Mouse (Mus musculus): ENCODE results near the gene Tlx3.

Tlx3 gene

DNA sequence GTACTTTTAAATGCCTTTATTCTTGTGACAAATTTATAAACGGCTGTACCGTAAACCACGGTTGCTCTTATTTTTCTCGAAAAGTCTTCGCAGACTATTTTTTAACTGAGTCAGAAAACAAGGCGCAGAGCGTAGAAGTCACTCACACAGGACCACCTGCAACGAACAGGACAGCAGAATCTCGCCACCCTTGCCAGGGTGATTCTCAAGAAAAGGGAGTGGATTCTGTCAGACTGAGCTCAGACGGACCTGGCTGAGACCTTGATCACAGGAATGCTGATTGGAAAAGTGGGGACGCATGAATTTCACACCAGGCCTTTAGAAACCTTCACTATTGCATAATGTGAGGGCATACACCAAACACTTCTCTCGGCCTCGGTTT, 6.3 kb downstream of the Tlx3 start:
- DNase-seq, result no peak

DNA sequence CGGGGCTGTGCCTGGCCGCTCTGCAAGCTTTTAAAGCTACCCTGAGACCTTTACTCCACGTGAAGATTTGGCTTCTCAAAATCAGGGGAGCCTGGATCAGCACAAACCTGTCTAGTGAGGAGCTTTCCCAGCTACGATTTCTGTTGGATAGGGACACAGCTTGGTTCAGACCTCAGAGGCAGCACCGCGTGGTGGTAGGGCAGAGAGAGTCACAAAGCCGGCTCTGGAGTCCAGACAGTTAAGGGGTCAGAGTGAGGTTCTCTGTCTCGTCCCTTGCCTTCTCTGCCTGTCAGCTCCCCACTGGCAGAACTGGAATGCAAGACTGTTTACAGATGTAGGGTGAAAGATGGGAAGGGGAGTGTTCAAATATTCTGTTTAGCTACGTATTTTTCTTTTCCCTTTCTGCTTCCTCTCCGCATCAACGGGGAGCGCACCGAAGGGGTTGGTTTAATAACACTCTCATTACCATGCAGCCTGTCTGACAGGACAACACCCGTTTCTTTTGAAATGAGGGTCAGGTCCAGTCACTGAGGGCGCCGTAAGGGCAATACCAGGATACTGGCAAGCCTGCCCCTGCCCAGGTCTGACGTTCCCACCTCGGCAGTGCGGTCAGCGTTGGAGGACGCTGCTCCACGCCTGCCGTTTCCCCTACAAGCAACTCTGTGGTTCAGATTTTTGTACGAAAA, 6.8 kb downstream of the Tlx3 start:
- DNase-seq, result no peak

DNA sequence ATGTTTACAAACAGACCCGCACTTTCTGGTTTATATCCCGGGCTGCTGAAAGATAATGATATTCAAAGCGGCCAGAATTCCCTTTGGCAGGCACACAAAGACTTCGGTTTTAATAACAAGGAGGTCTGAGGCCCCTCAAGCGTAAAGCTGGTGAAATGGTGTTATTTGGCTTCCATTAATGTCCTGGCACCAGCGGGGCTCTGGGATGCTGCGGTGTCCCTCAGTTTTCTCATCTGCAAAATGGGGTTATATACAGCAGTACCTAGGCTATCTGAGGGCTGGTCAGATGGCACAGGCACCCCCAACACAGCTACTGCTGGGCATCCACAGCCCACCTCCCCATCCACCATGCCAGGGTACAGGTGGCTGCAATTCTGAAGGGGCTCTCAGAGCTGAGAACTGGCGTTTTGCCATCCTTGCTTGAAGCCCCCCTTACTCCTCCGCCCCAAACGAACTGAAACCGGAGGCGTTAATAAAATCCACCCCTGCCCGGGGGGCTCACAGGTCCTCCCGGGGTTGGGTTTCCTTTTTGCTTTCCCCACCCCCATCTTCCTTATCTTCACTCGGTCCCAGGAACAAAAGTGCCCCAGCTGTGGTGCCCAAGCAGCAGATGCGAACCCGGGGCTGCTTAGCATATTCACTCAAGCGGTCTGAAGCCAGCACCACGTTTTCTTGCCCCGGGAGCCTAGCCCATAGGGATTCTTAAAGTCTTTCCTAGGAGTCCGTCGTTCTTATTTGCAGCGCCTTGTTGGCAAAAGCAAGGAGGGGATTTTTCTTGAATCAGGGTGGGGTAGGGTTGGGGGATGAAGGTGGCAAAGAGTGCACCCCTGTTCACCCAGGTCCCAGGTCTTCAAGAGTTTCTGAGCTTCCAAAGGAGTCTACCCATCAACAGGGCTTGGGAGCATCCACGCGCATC, 7.6 kb downstream of the Tlx3 start:
- no peak for DNase-seq

DNA sequence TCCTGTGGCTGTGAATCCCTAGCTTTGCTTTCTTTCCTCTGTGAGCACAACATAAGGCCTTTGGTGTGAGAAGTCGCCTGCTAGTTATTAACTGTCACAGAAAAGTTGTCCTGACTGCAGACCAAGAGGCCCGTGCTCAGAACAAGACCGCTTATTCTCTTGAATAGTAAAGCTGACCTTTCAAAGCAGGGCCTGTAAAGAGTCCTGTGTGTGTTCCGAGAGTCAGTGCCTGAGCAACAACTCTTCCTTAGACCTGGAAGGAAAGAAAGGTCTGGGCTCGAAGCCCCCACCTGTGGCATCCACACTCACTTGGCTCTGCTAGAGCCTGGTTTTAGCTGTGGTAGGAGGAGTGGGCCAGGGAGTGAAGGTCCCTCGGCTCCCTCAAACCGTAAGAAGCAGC, 8.3 kb downstream of the Tlx3 start:
- no peak for DNase-seq

DNA sequence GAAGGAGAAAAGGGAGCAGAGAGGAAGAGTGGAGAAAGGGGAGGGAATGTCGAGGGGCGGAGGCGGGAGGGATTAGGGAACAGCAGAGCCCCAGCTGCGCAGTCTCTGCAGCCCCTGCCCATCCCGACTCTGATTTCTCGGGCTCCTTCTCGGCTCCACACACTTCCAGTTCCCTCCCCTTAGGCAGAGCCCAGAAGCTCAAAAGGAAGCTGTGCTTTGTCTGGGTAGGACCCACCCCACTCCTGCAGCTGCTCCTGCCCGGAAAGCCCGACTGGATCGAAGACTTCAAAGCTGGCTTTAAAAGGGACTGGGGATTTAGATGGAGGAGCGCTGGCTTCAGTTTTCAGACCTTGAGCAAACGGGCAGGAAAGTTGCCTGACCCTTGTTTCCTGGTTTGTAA, 9.7 kb downstream of the Tlx3 start:
- no peak for DNase-seq

DNA sequence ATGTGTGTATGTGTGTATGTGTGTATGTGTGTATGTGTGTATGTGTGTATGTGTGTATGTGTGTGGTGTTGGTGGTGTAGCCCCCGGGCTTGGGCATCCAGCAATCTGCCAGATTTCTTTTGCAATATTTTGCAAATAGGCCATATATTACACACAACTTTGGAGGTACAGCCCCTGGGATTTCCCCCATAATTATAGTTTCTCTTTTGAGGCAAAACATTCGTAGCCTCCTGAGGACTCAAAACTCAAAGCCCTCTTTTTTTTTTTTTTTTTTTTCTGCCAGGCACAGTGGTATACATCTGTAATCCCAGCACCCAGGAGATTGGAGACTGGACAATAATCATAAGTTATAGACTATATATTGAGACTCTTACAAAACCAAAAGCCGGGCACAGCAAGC, 21.6 kb downstream of the Tlx3 start:
- DNase-seq, result no peak

DNA sequence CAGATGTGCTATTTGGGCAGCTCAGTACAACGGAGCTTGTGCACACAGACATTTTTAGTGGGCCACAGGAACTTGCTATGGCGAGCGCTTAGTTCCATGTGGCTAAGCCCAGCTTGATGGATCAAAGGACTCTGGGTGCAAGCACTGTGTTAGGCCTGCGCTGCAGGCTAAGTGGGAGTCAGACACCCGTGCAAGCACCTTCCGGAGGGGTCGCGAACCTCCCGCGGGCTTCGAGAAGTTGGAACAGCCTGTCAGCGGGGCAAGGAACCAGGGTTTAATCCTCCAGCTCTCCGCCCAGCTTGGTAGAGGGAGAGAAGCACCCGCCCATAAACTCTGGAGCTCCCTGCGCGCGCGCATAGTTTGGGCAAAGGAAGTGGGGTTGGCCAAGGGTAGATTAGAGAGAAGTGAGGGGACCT, 22.7 kb downstream of the Tlx3 start:
- no peak for DNase-seq

DNA sequence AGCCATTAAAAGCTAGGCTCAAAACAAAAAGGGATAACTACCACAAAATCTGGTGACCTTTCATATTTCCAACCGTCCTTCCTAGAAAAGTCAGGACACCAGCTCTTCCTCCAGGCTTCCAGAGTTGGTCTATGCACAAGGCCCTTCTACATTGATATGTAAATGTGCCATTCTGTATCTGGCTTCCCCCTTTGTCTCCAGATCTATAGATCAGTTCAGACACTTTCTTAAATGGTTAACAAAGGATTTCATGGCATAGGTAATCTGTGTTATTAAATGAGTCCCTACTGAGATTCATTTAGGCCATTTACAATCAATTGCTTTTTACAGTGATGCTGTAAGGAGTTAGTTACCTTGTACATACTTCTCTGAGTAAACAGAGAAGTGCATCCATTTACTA, 23.6 kb downstream of the Tlx3 start:
- no peak for DNase-seq

DNA sequence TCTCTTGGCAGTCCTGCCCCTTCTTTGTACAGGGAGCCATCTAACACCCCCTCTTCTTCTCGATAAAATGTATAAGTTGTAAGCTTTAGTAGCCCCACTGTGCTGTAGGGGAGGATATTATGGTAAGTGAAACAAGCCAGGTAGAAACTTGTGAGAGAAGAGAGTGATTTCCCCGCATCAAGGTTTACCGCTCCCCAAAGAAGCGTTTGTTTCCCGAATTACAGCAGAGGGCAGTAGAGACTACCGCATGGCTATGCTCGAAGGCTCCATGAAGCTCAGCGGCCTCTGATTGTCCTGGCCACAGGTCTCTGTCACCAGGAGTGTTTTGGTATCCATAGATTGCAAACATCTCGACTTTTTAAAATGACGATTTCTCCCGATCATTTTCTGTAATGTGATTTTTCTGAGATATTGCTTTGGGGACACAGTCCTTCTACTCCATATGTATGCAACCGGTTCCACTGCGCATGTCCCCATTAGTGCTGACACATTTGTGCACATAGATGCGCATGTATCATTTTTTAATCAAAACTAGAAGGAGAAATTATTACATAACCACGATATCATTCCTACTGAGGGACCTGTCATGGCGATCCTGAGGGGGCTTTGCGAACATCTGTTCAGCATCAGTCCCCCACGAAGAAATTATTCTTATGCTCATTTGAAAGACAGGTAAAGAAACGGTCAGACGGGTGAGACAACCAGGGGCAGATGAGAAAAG, 26.7 kb downstream of the Tlx3 start:
- DNase-seq, result peak; percentile 34 to 63

DNA sequence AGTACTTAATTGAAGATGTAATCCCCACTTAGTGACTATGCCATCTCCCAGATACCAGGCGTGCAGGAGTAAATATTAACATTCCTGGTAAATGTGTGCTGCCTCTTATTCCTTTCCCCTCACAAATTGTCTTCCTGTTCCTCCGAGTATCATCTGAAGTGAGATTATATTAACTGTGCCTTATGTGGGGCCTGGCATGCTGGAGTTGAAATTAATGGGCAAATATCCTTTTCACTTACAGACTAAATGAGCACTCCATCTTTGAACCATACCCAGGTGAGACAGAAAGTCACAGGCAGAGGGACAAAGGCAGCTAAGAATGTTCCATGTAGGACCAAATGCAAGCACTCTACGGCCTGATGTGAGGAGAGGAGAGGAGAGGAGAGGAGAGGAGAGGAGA, 27.6 kb downstream of the Tlx3 start:
- no peak for DNase-seq

DNA sequence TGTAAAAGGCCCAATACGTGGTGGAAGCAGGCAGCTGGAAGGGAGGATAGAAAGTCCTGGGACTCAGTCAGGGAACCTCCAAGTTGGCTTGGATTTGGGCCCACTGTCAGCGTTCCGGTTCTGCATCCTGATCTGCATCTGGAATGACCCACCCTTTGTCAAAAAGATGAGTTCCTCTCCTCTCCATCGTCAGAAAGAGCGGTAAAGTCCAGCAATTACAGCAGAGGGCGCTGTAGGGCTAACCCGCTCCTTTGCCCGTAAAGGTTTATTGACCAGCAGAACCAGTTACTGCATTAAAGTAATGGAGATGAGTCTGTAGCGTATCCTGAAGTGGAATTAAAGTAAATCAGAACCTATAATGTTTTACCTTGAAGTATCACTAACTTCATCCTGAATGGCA, 32.9 kb downstream of the Tlx3 start:
- peak; percentile 40 to 75 for DNase-seq

DNA sequence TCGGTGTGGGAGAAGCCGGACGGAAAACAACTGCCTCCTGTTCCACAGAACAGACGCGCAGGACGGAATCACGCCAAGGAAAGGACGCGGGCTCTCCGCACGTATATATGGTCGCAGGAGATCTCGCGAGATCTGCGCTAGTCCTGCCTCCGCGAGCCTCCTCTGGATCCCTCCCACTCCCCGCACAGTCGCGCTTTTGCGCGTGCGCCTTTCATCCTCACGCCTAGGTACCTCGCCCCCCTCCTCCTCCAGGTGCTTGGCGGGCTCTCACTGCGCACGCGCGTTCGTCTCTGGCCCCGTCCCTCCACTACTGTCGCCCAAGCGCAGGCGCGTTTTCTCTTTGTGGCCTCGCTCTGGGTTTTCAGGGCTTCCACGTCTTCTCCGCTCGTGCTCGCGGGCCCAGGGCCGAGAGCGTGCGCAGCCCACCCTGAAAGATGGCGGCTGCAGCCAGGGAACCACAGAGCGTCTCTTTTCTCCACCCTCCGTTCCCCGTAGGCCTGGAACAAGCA, 40.3 kb downstream of the Tlx3 start, which contains the start of gene Npm1:
Gene Npm1, minus strand, starts transcription at position 209 of the 509 bp plus-strand sequence.
- peak; percentile 99 for DNase-seq

DNA sequence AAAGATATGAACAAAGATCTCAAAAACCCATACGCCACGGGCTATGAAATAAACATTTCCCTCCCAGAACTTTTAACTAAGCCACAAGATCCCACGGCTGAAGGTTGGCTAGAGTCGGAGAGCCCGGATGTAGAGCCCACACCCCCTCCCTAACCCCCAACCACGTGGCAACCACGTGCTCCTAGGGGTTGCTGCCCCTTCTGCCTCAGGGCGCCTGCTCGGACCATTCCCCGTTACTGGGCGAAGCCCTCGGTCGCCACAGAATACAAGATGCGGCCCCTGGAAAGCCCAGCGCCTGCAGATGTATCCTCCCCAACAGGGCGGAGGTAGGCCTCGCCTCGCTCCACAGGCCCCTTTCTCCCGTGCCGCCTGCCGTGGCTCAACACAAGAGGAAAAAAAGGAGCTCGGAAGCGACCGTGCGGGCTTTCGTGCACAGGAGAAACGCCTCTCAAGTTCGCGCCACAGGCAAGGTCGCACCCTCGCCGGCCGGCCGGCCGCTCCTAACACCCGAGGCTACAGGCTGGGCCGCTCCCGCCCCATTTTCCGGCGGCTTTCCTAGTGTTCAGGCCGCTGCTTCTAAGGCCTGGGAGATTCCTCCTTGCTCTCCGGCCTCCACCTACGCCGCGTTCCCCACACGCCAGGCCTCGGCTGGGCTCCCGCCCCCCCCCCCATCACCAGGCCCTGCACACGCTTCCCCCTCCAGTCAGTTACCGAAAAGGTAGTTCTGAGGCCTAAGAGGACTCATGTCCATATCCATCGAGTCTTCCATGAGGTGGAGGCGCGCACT, 41.0 kb downstream of the Tlx3 start:
- peak; percentile 64 to 80 for DNase-seq

DNA sequence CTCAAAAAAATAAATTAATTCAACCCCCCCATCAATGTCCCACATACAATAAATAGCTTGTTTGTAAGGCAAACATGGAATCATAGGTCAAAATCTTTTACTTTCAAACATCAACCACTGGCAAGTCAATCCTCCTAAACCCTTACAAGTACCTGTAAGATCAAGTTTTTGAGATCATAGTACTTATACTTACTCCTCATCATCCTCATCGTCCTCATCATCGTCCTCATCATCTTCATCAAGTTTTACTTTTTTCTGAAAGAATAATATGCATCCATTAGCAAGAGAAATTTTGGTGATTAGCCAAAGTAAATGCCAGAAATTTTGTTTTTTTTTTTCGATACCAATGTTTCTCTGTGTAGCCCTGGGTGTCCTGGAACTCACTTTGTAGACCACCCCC, 43.6 kb downstream of the Tlx3 start:
- no peak for DNase-seq

DNA sequence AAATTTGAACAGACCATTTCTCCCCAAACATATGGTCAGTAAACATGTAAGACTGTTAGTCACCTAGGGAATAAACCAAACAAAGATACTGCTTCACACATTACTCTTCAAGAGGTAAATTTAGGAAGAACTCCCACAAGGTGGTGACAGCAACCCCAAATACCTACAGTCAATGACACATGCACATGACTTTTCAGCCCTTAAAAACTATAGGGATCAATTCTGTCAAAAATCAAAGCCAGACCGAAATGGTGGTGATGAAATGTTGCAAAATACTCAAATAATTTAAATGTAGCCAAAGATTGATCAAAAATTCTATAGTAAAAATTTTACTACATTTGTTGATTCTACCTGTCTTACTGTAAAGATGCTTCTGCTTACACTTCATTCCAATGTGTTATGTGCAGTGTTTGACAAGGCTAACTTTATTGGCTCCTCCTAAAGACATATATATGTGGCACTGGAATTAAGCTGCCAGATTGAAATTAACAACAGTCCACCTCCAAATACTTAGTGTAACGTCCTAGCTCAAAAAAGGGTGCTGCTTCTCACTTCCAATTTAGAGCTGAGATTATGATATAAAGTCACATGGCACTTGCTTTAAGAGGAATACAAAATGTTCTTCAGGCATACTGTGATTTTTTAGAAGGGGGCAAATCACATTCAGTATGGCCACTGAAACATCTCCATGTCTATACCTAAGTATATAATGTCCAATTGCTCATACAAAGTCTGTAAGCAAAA, 45.8 kb downstream of the Tlx3 start:
- DNase-seq, result no peak

DNA sequence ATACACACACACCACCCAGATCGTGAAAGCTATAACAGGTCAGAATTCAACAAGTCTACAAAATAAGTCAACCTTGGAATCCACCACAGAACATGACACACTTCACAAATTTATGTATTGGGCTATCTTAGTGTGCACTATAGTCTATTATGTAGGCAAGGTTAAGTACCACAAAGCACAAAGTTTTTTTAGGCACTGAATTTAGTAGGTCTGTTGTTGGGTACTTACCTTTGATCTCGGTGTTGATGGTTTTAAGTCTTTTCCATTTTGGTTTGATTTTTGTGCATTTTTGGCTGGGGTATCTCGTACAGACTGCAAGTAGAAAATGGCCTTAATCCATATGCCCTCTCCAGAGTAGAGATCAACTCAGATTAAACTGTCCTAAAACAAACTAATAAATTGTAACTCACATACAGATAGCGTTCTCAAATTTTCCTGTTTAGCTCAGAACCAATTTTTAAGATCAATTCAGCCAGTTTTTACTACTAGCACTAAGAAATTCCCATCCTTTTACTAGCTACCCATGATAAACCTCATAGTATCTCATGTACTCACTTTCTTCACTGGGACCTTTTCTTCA, 46.9 kb downstream of the Tlx3 start:
- DNase-seq, result no peak

DNA sequence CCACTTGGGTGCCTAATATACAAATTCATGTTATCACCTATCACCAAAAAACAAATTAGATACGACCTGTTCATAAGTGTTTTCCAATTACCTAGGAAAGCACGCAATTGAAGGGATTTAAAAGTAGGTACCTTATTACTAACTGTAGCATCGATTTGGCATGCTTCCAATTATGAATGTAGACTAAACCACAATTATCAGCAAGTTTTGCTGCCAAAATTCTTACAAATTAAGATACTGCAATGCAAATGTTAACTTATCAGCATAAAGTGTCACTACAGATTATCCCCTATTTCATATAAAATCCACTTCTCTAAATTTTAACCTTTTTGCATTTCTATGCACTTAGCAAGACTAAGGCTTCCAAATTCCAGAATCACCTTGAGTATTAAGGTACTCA, 48.9 kb downstream of the Tlx3 start:
- DNase-seq, result no peak

DNA sequence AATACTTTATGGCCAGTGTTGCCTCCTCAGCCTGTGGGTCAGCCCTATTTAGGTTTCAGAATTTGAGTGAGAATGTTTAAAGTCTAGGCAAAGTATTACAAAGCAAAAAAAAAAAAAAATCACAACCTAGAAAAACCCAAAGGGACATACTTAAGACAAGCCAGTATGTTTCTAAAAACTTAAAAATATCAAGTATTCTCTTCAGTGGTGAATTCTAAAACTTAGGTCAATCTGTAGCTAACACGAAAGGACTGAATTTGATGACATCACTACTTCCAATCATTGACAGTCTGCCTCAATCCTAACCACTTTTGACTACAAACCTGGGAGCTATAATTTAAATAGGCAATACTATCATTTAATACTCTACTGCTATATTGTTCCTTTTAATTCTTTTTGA, 50.4 kb downstream of the Tlx3 start:
- DNase-seq, result no peak

DNA sequence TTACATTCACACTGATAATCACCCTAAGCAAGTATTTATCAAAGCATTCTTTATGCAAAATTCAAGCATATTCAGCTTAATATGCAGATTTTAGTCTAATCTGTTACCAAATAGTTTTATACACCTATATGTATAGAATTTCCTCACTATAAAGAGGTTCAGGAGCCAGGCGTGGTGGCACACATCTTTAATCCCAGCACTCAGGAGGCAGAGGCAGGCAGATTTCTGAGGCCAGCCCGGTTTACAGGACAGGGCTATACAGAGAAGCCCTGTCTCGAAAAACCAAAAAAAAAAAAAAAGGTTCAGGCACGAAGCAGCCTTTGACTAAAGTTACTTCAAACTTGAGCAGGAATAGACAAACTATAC, 51.6 kb downstream of the Tlx3 start:
- no peak for DNase-seq

DNA sequence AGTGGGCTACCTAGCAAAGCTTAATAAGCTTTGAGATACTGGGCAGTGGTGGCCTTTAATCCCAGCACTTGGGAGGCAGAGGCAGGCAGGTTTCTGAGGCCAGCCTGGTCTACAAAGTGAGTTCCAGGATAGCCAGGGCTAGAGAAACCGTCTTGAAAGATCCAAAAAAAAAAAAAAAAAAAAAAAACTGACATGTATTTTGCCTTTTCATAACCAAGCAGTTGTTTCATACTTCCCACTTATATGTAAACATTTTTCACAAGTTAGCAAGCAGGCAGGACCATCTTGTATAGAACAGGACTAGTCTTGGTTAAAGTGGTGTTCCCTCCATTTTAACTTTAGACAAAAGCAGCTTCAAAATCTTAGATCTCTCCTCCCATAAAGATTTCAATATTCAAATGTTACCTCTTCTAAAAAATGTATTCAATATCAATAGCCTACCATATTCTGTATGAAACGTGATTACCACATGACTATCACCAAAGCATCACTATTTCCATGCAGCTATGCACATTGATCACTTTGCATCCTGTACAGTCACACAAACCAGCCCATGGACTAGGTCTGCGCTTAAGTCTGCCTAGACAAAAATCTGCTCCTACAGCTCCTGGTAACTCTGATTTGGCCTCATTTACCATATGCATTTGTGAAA, 52.1 kb downstream of the Tlx3 start:
- DNase-seq, result no peak

Measured in kidney, postnatal 36 days (tissue).